Mouse (Mus musculus) left cerebral cortex, postnatal 10 days (tissue): Measurements from ENCODE around the gene Asb8. TPM values are rescaled to one million over a fixed set of nuclear protein-coding genes. Genes with fewer than 3 reads are reported as not detected.

Experiments used
- DNase-seq, 2 experiments: peaks; one replicate each; pipeline ENCODE4 v3.0.0; 2021 to 2022; ENCODE audit warnings: low spot score in 2 of 2, mixed read lengths in 1 of 2; ENCODE audit errors: extremely low spot score in 1 of 2
- intact Hi-C: fragments of 180-260 bp; cut with DNase I; formaldehyde crosslinking; loops from one replicate; pipeline ENCODE4 v1.15.1; 2025
- total RNA-seq, 2 experiments: library from RNA; stranded (reverse); gene quantifications; 2 replicates each; pipeline ENCODE4 v1.2.3; 2021

The Asb8 gene
- total RNA-seq, result 10 to 100 TPM; 36.2 to 41.8 TPM

DNA sequence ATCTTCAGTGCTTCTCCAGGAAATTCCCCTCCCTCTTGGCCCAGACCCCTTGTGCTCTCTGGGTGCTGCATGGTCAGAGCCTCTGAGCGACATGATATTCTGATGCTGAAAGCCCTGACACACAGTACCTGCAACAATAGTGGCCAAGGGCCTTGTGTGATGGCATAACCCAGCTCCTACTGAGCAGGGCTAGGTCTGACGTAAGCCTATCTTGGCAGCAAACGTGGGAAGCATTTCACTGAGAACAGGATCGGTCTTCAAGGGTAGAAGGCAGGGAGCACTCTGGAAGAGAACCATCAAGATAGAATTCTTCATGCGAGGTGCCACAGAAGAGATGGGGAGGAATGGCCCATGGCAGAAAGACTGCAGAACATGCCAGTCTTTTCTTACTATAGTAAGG lies at the start of gene Asb8:
Gene Asb8, minus strand, starts transcription at position 101 of the 400 bp plus-strand sequence.
- intact Hi-C loops, result no loop called here
- DNase-seq, result no peak

DNA sequence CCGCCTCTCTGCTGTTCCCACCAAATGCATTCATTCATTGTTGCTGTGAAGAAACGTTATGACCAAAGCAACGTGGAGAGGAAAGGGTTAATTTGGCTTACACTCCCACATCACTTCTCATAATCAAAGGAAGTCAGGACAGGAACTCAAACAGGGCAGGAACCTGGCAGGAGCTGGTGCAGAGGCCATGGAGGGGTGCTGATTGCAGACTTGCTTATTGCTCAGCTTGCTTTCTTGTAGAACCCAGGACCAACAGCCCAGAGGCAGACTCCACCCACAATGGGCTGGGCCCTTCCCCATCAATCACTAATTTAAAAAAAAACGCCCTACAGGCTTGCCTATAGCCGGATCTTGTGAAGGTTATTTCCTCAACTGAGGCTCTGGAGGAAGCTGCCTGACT lies 48.7 kb upstream of the Asb8 start:
- intact Hi-C loops, result no loop called here
- DNase-seq, result peak in 1 of 2 experiments; percentile 22

DNA sequence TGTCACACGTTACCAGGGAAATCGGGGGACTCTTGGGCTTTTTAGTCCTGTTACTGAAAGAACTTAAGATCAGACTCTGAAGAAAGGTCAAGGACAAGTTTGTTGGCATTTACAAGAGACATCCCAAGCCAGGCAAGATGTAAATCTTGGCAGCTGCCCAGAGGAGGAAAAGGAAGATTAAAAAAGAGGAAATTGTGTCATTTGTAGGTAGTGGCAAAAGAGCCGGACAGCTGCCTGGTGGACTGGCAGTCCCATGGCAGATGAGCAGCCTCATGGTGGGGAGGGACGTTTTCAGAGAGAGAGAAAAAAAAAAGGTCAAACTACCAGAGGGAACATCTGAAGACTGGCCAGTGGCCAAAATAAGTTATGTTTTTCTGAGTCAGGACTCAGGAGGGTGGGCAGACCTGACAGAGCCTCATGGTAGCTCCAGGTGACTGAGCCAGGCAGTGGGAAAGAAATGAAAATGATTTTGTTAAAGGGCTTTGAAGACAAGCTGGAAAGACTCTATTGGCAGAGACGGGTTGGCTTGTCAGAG lies 48.0 kb upstream of the Asb8 start:
- intact Hi-C loops, result no loop called here
- no peak for DNase-seq

DNA sequence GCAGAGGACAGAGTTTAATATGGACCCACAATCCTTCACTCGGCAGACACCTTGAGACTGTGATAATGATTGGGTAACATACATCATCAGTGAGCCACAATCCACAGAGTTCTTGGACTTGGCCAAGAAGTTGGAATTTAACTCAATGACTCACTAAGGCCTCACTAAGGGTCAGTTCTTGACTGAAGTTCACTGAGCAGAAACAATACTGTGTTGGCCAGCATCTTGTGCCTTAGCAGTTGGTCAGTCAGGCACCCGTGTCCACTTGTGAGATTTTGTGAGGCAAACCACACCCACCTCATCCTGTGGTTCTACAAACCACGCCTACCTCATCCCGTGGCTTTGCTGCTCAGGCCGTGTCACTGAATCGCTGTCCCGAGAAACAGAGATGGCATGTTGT lies 44.3 kb upstream of the Asb8 start:
- no peak for DNase-seq
- intact Hi-C loops, result no loop called here

DNA sequence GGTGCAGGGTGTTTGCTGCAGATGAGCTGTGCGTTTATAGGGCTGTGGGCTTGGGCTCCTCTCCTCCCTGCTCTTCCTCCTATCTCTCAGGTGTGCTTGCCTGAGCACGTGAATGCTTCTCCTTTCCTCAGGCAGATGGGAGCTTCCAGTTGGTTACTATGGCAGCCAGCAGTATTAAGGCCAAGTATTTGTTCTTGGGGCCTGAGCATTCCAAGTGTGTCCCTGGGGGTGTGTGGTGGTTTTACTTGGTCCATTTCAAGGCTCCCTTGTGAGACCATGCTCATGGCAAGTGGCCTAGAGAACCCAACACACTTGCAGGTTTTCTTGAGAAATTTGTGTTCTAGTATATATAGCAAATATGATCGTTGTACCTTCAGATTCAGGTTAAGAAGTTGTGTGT lies 30.0 kb upstream of the Asb8 start, which contains the start of gene Olfr288:
Gene Olfr288, minus strand, starts transcription at position 101 of the 400 bp plus-strand sequence.
- intact Hi-C loops, result no loop called here
- DNase-seq, result no peak

DNA sequence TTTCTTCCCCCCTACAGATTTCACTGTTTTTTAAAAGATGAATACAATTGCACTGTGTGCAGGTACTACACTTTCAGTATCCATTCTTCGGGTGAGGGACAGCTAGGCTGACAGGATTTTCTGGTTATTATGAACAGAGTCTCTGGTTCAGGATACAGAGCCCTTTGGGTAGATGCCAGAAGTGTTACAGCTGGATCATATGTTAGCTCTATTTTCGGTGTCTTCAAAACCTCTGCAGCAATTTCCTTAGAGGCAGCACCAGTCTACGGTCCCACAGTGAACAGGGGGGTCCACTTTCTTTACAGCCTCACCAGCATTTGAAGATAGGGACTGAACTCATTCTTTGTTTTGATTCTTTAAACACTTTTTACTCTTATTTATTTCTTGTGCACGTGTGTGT lies 19.0 kb upstream of the Asb8 start:
- no peak for DNase-seq
- intact Hi-C loops, result loop anchor here (5.0 to 10.0 kb wide), 2 partner anchors 223 to 320 kb away; no protein-coding TSS in a partner anchor

DNA sequence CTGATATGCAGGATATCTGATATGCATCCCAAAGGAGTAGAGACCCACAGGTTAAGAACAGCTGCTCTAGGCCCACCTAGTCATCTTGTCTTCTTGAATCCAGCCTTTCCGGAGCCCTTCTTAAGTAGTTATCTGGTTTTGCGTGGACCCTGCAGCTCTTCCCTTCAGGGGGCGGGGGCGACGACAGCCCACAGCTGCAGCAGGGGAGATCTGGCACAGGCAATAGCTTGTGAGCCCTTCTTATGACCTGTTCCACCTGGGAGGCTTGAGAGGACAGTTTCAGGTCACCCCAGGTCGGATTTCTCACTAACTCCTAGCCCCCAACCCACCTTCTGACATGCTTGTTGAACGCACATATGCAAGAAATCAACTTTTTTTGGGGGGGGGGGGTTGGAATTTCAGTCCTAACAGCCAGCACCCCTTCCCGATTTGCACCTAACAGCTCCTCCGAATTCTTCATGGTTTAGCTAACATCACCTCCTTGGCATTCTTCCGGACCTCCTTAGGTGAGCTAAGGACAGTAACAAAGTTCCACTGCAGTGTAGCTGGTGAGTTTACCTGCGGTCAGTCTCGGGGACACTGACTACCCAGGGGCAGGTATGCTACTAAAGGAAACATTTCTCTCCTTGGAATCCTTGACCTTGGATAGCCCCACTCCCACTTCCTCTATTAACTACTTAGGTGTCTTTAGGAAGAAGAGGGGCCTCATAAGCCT lies 16.6 kb upstream of the Asb8 start:
- intact Hi-C loops, result loop anchor here (2.0 to 10.0 kb wide), 3 partner anchors 207 to 323 kb away; no protein-coding TSS in a partner anchor
- DNase-seq, result no peak

DNA sequence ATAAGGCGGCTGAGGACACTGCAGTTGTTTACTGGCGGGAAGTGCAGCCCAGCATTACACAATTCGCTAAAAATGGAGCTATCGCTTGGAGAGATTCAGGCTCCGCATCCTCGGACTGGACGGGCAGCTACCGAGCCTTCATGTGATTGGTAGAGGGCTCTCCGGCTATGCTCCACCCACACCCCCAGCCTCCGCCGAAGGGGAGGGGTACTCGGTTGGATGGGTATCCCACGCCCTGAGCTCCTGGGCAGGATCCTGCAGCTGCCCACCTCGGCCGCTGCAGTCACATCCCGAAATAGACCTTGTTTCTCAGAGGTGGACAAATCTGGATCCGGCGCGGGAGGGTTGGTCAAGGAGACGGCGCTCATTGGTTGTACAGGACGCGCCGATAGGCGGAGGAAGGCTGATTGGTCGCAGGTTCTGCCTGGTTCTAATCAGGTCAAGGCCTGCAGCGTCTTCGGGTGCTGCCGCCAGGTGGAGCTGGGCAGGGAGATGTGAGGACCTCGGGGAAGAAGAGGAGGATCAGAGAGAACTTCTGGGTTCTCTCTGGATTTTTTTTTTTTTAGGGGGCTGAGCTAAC lies 15.8 kb upstream of the Asb8 start:
- DNase-seq, result peak; percentile 89 to 95
- intact Hi-C loops, result loop anchor here (2.0 to 10.0 kb wide), 3 partner anchors 208 to 324 kb away; no protein-coding TSS in a partner anchor

DNA sequence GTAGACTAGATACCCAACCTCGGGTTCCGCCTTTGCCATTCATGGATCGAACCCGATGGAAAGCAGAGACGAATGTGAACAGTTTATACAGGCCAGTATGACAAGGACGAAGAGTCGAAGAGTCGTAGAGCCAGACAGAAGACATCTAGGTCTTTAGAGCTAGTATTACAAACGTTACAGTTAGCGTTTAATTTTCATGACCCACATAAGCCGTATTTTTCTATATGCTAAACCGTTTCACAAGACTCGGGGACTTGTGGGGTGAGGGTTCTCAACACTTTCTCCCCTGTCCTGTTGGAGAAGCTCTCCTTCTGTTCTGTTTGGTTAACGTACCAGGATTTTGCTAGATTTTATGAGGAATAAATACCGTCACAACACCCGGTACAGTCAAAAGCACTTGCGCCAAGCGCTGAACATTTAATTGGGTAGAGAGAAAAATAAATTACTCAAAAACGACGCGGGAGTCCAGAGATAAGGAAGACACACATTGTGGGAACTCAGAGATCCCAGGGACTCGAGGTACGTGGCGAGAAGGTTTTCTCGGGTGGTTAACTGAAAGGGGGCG lies 15.2 kb upstream of the Asb8 start:
- intact Hi-C loops, result loop anchor here (2.0 to 10.0 kb wide), 3 partner anchors 208 to 324 kb away; no protein-coding TSS in a partner anchor
- no peak for DNase-seq

DNA sequence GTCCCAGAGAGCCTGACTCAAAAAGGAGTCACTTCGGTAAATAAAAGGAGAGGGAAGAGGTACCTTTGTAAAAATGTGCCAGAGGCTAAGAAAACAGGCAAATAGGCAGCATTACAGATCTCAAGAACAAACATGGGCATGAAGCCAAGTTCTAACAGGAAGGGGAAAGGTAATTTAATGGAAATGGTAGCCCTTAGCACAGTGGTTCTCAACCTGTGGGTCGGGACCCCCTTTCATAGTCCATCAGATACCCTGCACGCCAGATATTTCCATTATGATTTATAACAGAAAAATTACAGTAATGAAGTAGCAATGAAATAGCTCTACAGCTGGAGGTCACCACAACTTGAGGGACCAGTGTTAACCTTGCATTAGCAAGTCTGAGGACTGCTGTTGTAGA lies 11.9 kb upstream of the Asb8 start:
- intact Hi-C loops, result no loop called here
- DNase-seq, result no peak

DNA sequence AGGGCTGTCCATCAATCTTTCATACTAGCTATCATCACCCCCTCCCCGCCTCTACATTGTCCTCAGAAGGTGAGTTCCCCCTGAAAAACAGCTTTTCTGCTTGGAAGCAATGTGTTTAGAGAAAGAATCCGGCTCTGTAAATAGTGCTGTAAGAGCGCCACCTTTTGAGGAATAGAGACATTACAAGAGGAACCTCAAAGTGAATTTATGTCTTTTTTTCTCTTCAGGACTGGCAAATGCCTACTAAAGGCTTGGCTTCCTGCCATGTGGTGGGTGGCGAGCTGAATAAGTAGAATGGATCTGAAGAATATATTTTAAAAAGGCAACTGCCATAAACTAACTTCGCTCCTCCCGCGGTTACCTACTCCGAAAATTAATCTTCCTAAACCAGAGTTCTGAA lies 8.4 kb upstream of the Asb8 start:
- intact Hi-C loops, result loop anchor here (5.0 kb wide), 1 partner anchor 82 kb away; the partner anchor contains the start of genes Pfkm and Senp1
- DNase-seq, result peak; percentile 80 to 84

DNA sequence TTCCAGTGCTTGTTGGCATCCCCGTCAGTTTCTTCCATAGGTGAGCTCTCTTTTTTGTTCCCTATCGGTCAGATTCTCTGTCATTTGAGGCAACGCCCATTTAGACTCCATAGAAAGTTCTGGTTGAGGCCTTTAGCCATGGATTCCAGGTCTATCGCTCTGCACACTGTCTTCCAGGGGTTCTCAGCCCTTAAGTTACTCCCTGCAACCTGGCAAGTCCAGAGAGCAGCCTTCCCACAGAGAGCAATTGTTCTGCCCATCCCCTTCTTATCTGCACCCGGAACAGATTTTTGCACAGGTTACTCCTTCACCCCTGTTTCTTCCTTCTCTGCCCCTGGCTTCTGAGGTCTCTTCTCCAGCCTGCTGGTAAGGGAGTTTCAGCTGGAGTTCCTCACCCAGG lies 6.7 kb upstream of the Asb8 start:
- intact Hi-C loops, result loop anchor here (5.0 kb wide), 1 partner anchor 80 kb away; the partner anchor contains the start of genes Pfkm and Senp1
- no peak for DNase-seq

DNA sequence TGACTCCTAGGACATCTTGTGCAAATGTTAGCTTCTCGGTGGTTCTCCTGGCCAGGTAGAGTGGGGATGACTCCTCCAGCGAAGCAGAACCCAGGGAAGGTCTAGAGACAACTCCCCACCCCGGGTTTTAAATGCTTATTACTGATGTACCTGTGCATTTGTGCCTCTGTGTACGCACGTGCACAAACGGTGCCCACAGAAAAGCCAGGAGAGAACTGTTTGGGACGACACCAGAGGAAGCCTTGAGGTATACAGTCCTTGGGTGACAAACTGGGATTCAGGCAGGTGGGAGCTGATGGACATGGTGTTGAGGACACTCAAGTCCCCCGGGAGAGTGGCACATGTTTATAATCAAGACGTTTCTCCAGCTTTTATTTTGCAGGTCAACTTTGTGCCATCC lies 5.5 kb upstream of the Asb8 start:
- DNase-seq, result no peak
- intact Hi-C loops, result loop anchor here (5.0 kb wide), 1 partner anchor 79 kb away; the partner anchor contains the start of genes Pfkm and Senp1

DNA sequence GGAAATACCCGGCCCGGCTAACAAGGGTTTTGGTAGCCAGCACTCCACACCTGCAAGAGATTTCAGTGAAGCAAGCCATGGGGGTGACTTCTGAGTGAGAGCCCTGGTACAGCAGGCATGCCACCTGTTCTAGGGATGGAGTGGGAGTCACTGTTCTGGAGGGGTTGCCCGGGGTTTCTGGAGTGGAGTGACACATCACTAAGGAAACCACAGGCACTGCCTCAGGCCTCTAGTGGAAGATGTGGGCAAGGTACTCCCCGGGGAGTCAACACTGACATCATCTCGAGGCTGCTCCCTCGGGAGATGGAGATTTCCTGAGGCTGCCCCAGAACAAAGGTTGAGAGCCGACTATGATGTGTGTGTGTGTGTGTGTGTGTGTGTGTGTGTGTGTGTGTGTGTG lies 4.9 kb upstream of the Asb8 start:
- DNase-seq, result peak; percentile 61 to 70

DNA sequence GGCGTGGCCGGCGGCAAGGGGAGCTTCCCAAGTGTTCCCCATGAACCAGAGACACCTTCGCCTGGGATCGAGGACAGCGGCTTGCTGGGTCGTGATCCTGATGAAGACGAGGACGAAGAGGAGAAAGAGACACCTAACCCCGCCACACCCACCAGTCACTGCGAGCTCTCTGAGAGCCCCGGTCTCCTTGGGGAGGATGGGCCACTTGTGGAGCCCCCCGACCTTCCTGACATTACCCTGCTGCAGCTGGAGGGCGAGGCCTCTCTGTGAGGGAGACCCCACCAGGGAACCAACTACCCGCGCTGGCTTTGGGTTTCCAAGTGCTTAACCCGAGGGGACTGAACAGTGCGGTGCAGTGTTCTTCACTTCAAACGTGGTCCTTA lies 3.2 kb upstream of the Asb8 start:
- intact Hi-C loops, result no loop called here
- no peak for DNase-seq

More for the DNA sequence above, 4.9 kb upstream of the Asb8 start:
- intact Hi-C loops, result loop anchor here (5.0 kb wide), 1 partner anchor 78 kb away; the partner anchor contains the start of genes Pfkm and Senp1

DNA sequence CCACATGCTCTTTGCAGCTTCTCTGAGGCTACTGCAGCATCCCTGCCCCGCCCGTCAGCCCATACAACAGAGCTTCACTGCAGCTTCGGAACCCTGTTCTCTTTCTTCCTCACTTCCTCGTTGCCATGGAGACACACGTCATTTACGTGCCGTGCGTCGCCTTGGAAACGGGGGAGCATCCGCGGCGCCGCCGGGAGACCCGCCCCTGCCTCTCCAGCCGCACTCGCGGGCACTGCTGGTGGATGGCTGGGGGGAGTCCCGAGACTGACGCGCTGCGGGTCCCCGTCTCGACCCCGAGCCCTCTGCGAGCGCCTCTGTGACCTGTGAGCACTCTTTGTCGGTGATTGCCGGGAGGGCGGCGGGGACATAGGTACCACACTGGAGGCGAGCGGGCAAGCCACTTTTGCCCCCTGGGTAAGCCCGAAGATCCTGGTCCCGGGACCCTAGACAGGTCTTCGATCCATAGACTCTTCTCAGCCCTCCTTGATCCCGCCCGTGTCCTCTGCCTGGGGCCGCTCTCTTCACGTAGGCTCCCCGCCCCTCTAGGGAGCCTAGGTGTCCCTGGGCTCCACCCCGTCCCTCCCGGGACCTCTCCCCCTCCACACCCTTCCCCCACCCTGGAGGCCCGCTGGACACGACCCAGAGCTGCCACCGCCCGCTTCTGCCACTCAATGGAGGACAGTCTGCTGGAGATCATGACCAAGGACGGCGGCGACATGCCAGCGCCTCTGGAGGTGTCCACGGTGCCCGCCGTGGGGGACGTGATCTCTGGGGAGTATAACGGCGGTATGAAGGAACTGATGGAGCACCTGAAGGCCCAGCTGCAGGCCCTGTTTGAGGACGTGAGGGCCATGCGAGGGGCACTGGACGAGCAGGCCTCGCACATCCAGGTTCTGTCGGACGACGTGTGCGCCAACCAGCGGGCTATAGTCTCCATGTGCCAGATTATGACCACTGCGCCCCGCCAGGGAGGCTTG lies 2.5 kb upstream of the Asb8 start:
- peak; percentile 91 to 93 for DNase-seq
- intact Hi-C loops, result no loop called here

DNA sequence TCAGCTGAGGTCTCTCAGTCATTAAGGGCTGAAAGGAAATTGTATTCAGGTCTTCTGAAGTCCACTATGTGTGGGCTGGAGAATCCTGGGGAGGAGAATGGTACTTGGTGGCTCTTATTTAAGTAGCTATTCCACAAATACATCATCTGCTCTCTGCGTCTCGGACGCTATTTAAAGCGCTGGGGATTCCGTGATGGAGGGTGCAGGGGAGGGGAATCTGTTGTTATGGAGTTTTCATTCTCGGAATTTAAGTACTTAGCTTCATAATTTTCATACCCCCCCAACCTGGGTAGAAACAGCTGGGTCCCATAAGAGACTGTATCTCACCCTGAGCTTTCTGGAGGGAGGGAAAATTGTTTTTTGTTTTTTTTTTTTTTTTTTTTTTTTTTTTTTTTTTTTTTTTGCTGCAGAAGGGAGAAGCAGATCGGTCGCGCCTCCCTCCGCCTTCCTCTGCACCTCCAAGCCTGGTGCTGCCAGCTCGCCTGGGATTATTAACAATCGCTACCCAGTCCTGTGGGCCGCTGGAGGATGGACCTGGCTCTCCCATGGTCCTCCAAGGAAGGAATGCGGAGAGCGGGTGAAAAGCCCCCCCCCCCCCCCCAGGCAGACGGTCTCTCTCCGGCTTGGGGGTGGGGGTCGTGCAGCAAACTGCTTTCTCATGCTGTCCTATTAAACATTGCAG lies 1.7 kb upstream of the Asb8 start, which contains the start of gene Ccdc184:
Gene Ccdc184, plus strand, starts transcription at position 196 of the 682 bp plus-strand sequence.
- DNase-seq, result peak in 1 of 2 experiments; percentile 31
- intact Hi-C loops, result no loop called here

DNA sequence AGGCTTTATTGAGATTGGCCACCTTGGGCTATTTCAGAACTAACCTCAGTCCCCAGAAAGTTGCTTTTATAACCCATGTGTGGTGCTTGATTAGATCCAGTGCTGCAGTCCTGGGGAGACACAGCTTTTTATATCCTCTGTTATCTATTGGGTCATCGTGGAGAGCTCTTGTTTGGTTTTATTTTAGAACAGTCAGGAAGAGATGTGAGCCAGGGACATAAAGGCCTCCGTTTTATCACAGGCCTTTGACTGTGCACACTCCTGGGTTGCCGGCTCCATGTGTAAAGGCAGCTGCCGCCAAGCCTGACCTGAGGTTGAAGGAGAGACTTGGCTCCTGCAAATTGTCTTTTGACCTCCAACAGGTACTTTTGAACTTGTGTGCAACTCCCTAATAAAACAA lies 2.9 kb downstream of the Asb8 start:
- intact Hi-C loops, result no loop called here
- DNase-seq, result no peak
